Mouse (Mus musculus) urinary bladder, postnatal 4 days (tissue): ENCODE data around the gene Rad51ap1.

Source experiments
- DNase-seq, 2 experiments: peaks; one replicate each; pipeline ENCODE4 v3.0.0; 2021 to 2022; ENCODE audit warnings: low spot score in 2 of 2

Rad51ap1 gene

GRCm38 (mm10) chr6:126939487-126940171 is at the start of gene Rad51ap1, which contains the start of gene D6Wsu163e:
Rad51ap1 (minus strand) TSS chr6:126939587.
D6Wsu163e (plus strand) TSS chr6:126939962.
- peak; percentile 93 to 94 for DNase-seq

GRCm38 (mm10) chr6:126981539-126982234 is 42.3 kb upstream of the Rad51ap1 start:
- no peak for DNase-seq

GRCm38 (mm10) chr6:126966241-126967026 is 27.0 kb upstream of the Rad51ap1 start:
- DNase-seq = no peak

GRCm38 (mm10) chr6:126963426-126963825 is 24.0 kb upstream of the Rad51ap1 start:
- no peak for DNase-seq

DNA sequence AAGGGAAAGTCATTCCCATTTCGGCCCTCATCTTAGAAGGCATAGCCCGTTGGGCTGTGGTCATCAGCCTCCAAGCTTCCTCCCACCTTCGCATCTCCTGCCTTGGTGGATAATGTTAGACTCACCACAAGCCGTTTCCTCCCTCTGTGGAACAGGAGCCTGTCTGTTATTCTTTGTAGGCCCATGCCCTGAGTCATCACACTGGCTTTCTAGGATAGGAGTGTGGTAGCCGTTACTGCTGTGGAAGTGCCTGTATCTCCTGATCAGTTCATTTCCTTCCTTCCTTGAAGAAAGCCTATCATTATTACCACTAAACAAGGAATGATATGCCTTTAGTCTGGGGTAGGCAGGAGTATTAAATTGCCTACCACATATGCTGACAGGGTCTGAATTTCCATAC is 23.3 kb upstream of the Rad51ap1 start:
- no peak for DNase-seq

DNA sequence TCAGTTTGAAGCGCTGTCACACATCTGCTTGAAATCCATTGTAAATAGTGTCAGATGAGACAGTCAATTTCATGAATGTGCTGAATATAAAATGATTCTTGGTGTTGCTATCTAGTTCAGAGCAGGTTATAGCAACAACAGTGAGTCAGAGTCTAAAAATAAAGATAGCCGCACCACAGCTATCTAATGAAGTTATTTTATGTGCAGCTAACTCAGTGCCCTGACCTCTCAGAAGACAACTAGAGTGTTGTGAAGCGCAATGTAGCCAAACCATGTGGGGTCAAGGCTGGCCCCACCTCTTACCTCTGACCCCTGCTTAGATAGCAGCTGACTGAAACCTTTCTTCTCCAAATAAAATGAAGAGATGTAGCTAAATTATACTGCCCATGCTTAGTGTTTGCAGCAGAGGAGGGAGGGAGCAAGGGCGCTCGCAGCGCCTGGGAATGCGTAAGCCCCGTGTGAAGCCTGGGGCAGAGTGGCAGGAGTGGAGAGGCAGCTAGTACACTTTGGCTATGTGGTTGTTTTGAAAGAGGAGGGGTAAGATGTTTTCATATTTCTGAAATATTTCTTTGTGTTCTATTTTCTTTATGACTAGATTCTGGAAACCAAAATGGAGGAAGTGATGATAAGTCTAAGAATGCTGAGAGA is 22.1 kb upstream of the Rad51ap1 start:
- no peak for DNase-seq

GRCm38 (mm10) chr6:126955734-126956133 is 16.3 kb upstream of the Rad51ap1 start:
- peak; percentile 41 to 84 for DNase-seq

GRCm38 (mm10) chr6:126948336-126948735 is 8.9 kb upstream of the Rad51ap1 start:
- no peak for DNase-seq

GRCm38 (mm10) chr6:126940451-126940850 is 1.1 kb upstream of the Rad51ap1 start:
- no peak for DNase-seq

- DNase-seq = no peak
These were observed 417 bp downstream of the Rad51ap1 start for GRCm38 (mm10) chr6:126938853-126939486.

- no peak for DNase-seq
These were observed 1.3 kb downstream of the Rad51ap1 start for GRCm38 (mm10) chr6:126938047-126938446.

DNA sequence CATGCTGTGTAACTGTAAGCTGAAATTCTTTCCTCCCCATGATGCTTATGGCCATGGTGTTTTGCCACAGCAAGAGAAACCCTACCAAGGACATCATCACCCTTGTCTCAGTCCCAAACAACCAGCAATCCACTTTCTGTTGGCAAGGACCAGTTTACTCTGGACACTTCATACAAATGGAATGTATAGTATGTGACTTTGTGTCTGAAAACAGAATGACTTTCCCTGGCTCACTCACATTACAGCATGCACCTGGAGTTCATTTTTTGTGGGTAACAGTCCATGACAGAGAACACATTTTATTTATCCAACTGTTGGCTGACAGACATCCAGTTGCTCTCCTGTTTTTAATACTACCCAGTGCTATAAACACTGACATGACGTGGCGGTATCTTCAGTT is 6.5 kb downstream of the Rad51ap1 start:
- DNase-seq = no peak

DNA sequence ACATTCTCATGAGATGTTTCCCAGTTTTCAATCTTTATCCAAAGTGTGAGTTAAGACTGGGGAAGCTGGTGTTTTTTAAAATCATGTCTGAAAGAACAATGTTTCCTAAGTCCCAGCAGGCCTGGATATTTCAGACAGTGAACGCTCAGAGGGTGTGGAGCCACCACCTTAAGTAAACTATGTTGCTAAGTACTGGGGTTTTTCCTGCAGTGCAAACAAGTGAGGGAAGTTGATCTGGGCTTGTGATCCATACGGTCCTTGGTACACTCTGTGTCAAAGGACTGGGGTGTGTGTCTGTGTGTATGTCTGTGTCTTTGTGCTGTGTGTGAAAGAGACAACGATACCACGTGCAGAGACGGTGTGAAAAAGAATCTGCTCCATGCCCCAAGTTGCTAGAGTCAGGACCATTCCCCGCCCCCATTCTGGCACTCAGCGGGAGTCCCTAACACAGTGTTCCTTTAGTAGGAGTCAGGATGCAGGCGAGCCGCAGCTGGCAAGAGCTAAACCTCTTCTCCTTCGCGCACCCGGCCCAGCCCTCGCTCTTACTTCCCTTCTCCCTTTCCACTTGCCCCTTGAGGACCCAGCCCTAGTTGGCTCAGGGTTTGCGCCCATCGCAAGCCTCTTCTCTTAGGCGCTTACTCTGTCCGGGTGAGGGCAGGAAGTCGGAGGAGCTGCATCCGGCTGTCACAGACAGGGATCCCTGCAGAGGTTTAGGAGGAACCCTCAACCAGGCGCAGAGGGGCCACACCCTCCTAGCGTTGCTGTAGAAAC is 18.1 kb downstream of the Rad51ap1 start, which contains the start of gene Dyrk4:
TSS of gene Dyrk4 (minus strand) at position 729 of the 771 bp plus-strand sequence.
- peak in 1 of 2 experiments; percentile 26 for DNase-seq

GRCm38 (mm10) chr6:126914928-126915327 is 24.5 kb downstream of the Rad51ap1 start:
- DNase-seq = no peak

DNA sequence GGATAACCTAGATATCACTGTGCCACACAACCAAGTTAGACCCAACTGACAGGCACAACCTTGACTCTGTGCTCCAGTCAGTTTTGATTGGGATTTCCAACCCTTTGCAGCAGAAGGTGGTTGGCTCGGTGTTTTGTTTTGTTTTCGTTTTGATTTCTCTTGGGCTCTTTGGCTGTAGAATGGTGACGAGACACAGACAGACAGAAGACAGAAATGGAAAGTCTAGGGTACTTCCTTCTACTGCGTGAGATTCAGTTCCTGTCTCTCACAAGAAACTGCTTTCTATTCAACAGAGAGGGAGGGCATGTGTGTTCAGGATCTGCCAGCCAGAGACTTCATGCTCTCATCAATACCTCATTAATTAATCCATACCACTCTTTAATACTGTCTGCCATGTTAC is 28.7 kb downstream of the Rad51ap1 start:
- DNase-seq = no peak

DNA sequence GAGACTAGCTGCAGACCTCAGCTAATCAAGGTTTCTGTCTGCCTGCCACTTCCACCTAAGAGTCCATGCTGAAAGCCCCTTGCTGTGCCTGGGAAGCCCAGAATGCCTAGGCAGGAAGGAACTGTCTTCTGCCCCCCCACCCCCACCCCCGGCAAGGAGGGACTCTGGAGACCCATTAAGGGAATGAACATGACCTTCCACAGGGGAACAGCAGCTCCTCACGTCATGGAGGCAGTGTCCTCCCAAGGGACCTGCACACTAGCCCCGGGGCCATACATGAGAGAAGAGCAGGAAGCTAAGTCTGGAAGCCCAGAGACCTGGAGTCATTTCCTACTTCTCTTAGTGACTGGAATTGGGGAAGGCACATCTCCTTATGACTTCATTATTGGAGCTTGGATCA is 31.5 kb downstream of the Rad51ap1 start:
- no peak for DNase-seq

DNA sequence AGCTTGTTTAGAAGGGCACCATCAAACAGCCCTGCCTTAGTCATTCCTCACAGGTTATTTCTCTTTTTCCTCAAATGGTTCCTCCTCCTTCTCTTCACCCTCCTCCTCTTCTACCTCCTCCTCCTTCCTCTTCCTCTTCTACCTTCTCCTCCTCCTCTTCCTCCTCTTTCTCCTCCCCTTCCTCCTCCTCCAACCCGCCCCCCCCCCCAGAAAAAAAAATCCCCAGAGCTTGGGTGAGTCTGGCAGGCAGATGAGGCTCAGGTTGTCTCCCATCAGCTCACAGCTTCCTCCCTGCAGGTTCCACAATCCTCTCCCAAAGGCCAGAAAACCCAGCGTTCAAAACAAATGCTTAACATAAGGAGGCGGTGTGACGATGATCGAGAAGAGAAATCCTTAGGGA is 32.0 kb downstream of the Rad51ap1 start:
- no peak for DNase-seq

- no peak for DNase-seq
These were observed 62.3 kb downstream of the Rad51ap1 start for GRCm38 (mm10) chr6:126877118-126877517.
